Mouse (Mus musculus): Measurements from ENCODE around the gene Fam76a. TPM values are rescaled to one million over a fixed set of nuclear protein-coding genes. Genes with fewer than 3 reads are reported as not detected.

The Fam76a gene
- total and polyA plus RNA-seq, 3 experiments, result 10.3 to 11.5 (median 10.8) TPM

- Histone ChIP-seq H3K4me3 (replicated peaks in 1 of 3; ENCODE audit: low read depth in 2 of 3, low read length in 2 of 3, poor library complexity in 1 of 3) (no peak overlapping the region), H3K27ac (ENCODE audit: insufficient read depth, low read depth) (no peak overlapping the region), H3K4me1 (ENCODE audit: control insufficient read depth in 1 of 2, insufficient read depth in 2 of 2) (peaks cover 16 to 26% of the 10 kb centered on the region in 2 experiments), H3K9me3 (replicated peaks; ENCODE audit: low read length) (no peaks in the 10 kb centered on the region), H3K4me2 (ENCODE audit: insufficient read depth, low read depth, poor library complexity, severe bottlenecking) (no peak overlapping the region), H3K79me2 (replicated peaks; ENCODE audit: control insufficient read depth, extremely low read depth, insufficient read depth, poor library complexity, severe bottlenecking) (no peaks in the 10 kb centered on the region), H3K9ac (ENCODE audit: insufficient read depth, low read depth) (no peak overlapping the region), H3K36me3 (replicated peaks in 1 of 2; ENCODE audit: control insufficient read depth in 1 of 2, insufficient read depth in 1 of 2, low read length in 1 of 2) (no peaks in the 10 kb centered on the region), H3K27me3 (replicated peaks) (no peaks in the 10 kb centered on the region)
- dilution Hi-C loops (cut with MboI; ENCODE audit: extremely low pct_ligation_motif_present, extremely low pct_unique_long_range_greater_than_20kb, low sequenced_read_pairs) (no loop called here), in situ Hi-C loops (cut with MboI; ENCODE audit: low pct_ligation_motif_present, low pct_unique_long_range_greater_than_20kb, low sequenced_read_pairs) (no loop called here)
- DNase-seq (ENCODE audit: extremely low read depth), result no peak
- no peak for TF ChIP-seq USF2 (conservative IDR thresholded peaks at IDR 0.05; ENCODE audit: low read depth, low read length)
- TF ChIP-seq JUN (IDR thresholded peaks at IDR 0.05; ENCODE audit: insufficient read depth, low read depth, low read length), result no peak
- no peak for TF ChIP-seq POLR2A (IDR thresholded peaks at IDR 0.05; ENCODE audit: low read depth, low read length)
- TF ChIP-seq SMC3 (IDR thresholded peaks at IDR 0.05; ENCODE audit: low read depth, low read length), result no peak
- no peak for TF ChIP-seq RAD21 (IDR thresholded peaks at IDR 0.05; ENCODE audit: low read depth, low read length)
- TF ChIP-seq USF1 (IDR thresholded peaks at IDR 0.05; ENCODE audit: low read depth, low read length), result no peak
- TF ChIP-seq ETS1 (conservative IDR thresholded peaks at IDR 0.05; ENCODE audit: low read depth, low read length), result no peak
- no peak for TF ChIP-seq CTCF (conservative IDR thresholded peaks at IDR 0.05 in 1 of 2, IDR thresholded peaks at IDR 0.05 in 1 of 2; ENCODE audit: low read depth in 2 of 2, low read length in 2 of 2)
- TF ChIP-seq HCFC1 (IDR thresholded peaks at IDR 0.05; ENCODE audit: low read depth, low read length), result no peak
- no peak for TF ChIP-seq TCF12 (IDR thresholded peaks at IDR 0.05; ENCODE audit: low read depth, low read length)
- TF ChIP-seq CHD1 (IDR thresholded peaks at IDR 0.05; ENCODE audit: low read depth, low read length), result no peak
- no peak for TF ChIP-seq ZMIZ1 (IDR thresholded peaks at IDR 0.05; ENCODE audit: low read depth, low read length)
These were observed 16.0 kb upstream of the Fam76a start for GRCm38 (mm10) chr4:132938181-132938941.

- dilution Hi-C loops (cut with MboI; ENCODE audit: extremely low pct_ligation_motif_present, extremely low pct_unique_long_range_greater_than_20kb, low sequenced_read_pairs) (no loop called here), in situ Hi-C loops (cut with MboI; ENCODE audit: low pct_ligation_motif_present, low pct_unique_long_range_greater_than_20kb, low sequenced_read_pairs) (no loop called here)
- no peak overlapping the region for H3K9ac ChIP-seq (ENCODE audit: insufficient read depth, low read depth)
- no peaks in the 10 kb centered on the region for H3K9me3 ChIP-seq (replicated peaks; ENCODE audit: low read length)
- H3K27ac ChIP-seq (ENCODE audit: insufficient read depth, low read depth), result no peak overlapping the region
- no peak for DNase-seq (ENCODE audit: extremely low read depth)
- TF ChIP-seq JUN (IDR thresholded peaks at IDR 0.05; ENCODE audit: insufficient read depth, low read depth, low read length), result no peak
- no peak for TF ChIP-seq CHD2 (IDR thresholded peaks at IDR 0.05; ENCODE audit: low read length)
- no peak for TF ChIP-seq POLR2AphosphoS2 (IDR thresholded peaks at IDR 0.05; ENCODE audit: low read depth, low read length)
- H3K4me1 ChIP-seq (ENCODE audit: control insufficient read depth in 1 of 2, insufficient read depth in 2 of 2), result peaks cover 4 to 24% of the 10 kb centered on the region in 2 experiments
- no peaks in the 10 kb centered on the region for H3K79me2 ChIP-seq (replicated peaks; ENCODE audit: control insufficient read depth, extremely low read depth, insufficient read depth, poor library complexity, severe bottlenecking)
- H3K27me3 ChIP-seq (replicated peaks), result peaks cover 3% of the 10 kb centered on the region
- H3K4me3 ChIP-seq (replicated peaks in 1 of 3; ENCODE audit: low read depth in 2 of 3, low read length in 2 of 3, poor library complexity in 1 of 3), result no peak overlapping the region
- H3K36me3 ChIP-seq (replicated peaks in 1 of 2; ENCODE audit: control insufficient read depth in 1 of 2, insufficient read depth in 1 of 2, low read length in 1 of 2), result no peaks in the 10 kb centered on the region
- no peak overlapping the region for H3K4me2 ChIP-seq (ENCODE audit: insufficient read depth, low read depth, poor library complexity, severe bottlenecking)
These were observed 12.3 kb upstream of the Fam76a start for GRCm38 (mm10) chr4:132934639-132935038.

Data from CH12.LX (cell line).